Mouse (Mus musculus): ENCODE measurements around the gene Ocm. TPM values are rescaled to one million over a fixed set of nuclear protein-coding genes. Genes with fewer than 3 reads are reported as not detected.
"Not testable (repeated sequence)": the region's sequence is repeated elsewhere in the genome, so short reads cannot be mapped to it uniquely, and the experiment has no call there.

Gene Ocm
- polyA plus RNA-seq, 1 experiment from 2014 or later: not detected

- no peaks in the 10 kb centered on the region for H3K27me3 ChIP-seq (ENCODE audit: control insufficient read depth, insufficient read depth, low read length)
- no peaks in the 10 kb centered on the region for H3K36me3 ChIP-seq (ENCODE audit: control insufficient read depth, insufficient read depth, low read length)
- WGBS: 54% methylated on average over 7 of the region's 7 CpGs
- 0 out of 2 replicates have a peak, but pooled peaks cover under 1% of the 10 kb centered on the region for H3K9me3 ChIP-seq (ENCODE audit: control insufficient read depth, low read length)
- H3K4me3 ChIP-seq (ENCODE audit: control insufficient read depth in 1 of 2, insufficient read depth in 1 of 2, low read depth in 1 of 2, low read length in 2 of 2): no peak overlapping the region
- H3K27ac ChIP-seq (replicated peaks in 1 of 2; ENCODE audit: control insufficient read depth in 1 of 2, insufficient read depth in 1 of 2, low read depth in 2 of 2, low read length in 2 of 2): no peak overlapping the region
- ATAC-seq (ENCODE audit: insufficient number of reproducible peaks, insufficient read depth, low FRiP score, low read depth): no peak
- no peak overlapping the region for H3K9ac ChIP-seq (ENCODE audit: low read length)
- H3K4me2 ChIP-seq (ENCODE audit: low read length): no peak overlapping the region
- H3K4me1 ChIP-seq (ENCODE audit: control insufficient read depth in 2 of 2, insufficient read depth in 2 of 2, low read length in 2 of 2): no peaks in the 10 kb centered on the region
Observed at GRCm38 (mm10) chr5:144034567-144034966, 8.1 kb upstream of the Ocm start.

DNA sequence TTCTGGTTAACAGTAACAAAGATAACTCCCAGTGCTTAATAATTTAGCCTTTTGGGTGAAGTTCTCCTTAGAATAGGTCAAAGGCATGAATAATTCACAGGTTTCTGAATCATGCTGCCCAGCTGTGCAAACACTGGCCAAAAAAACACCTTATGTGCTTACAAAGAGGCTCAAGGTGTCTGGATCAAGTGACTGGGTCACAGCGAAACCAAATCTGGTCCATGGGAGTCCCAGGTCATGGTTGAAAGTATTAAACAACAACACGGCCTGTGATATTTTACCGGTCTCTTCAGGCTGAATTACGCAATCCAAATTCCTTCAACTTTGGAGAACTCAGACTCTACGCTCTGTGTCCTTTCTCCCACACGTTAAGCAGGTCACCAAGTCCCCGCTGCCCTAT lies 6.0 kb upstream of the Ocm start:
- Histone ChIP-seq H3K36me3 (ENCODE audit: control insufficient read depth, insufficient read depth, low read length) (no peaks in the 10 kb centered on the region), H3K4me1 (ENCODE audit: control insufficient read depth in 2 of 2, insufficient read depth in 2 of 2, low read length in 2 of 2) (no peaks in the 10 kb centered on the region), H3K9ac (ENCODE audit: low read length) (no peak overlapping the region), H3K27me3 (ENCODE audit: control insufficient read depth, insufficient read depth, low read length) (no peaks in the 10 kb centered on the region), H3K9me3 (ENCODE audit: control insufficient read depth, low read length) (no peaks in the 10 kb centered on the region), H3K4me2 (ENCODE audit: low read length) (no peak overlapping the region), H3K27ac (replicated peaks in 1 of 2; ENCODE audit: control insufficient read depth in 1 of 2, insufficient read depth in 1 of 2, low read depth in 2 of 2, low read length in 2 of 2) (no peak overlapping the region), H3K4me3 (ENCODE audit: control insufficient read depth in 1 of 2, insufficient read depth in 1 of 2, low read depth in 1 of 2, low read length in 2 of 2) (no peak overlapping the region)
- 90% methylated on average over 7 of the region's 7 CpGs for WGBS
- no peak for ATAC-seq (ENCODE audit: insufficient number of reproducible peaks, insufficient read depth, low FRiP score, low read depth)

GRCm38 (mm10) chr5:144015845-144016244 lies 10.6 kb downstream of the Ocm start:
- no peak overlapping the region for H3K4me3 ChIP-seq (ENCODE audit: control insufficient read depth in 1 of 2, insufficient read depth in 1 of 2, low read depth in 1 of 2, low read length in 2 of 2)
- no peaks in the 10 kb centered on the region for H3K27me3 ChIP-seq (ENCODE audit: control insufficient read depth, insufficient read depth, low read length)
- WGBS: 86% methylated on average over 9 of the region's 9 CpGs
- H3K9me3 ChIP-seq (ENCODE audit: control insufficient read depth, low read length): no peaks in the 10 kb centered on the region
- no peak overlapping the region for H3K9ac ChIP-seq (ENCODE audit: low read length)
- no peaks in the 10 kb centered on the region; a peak in 1 of 4 replicates for H3K4me1 ChIP-seq (ENCODE audit: control insufficient read depth in 2 of 2, insufficient read depth in 2 of 2, low read length in 2 of 2)
- H3K27ac ChIP-seq (replicated peaks in 1 of 2; ENCODE audit: control insufficient read depth in 1 of 2, insufficient read depth in 1 of 2, low read depth in 2 of 2, low read length in 2 of 2): no peak overlapping the region
- H3K36me3 ChIP-seq (ENCODE audit: control insufficient read depth, insufficient read depth, low read length): peaks cover 19% of the 10 kb centered on the region
- ATAC-seq (ENCODE audit: insufficient number of reproducible peaks, insufficient read depth, low FRiP score, low read depth): no peak
- no peak overlapping the region for H3K4me2 ChIP-seq (ENCODE audit: low read length)

- peak overlapping the region in 1 of 2 experiments; percentile 96; a peak in 3 of 4 replicates for H3K4me3 ChIP-seq (ENCODE audit: control insufficient read depth in 1 of 2, insufficient read depth in 1 of 2, low read depth in 1 of 2, low read length in 2 of 2)
- H3K27ac ChIP-seq (replicated peaks in 1 of 2; ENCODE audit: control insufficient read depth in 1 of 2, insufficient read depth in 1 of 2, low read depth in 2 of 2, low read length in 2 of 2): no peak overlapping the region
- no peak for ATAC-seq (ENCODE audit: insufficient number of reproducible peaks, insufficient read depth, low FRiP score, low read depth)
- no peaks in the 10 kb centered on the region for H3K27me3 ChIP-seq (ENCODE audit: control insufficient read depth, insufficient read depth, low read length)
- H3K9me3 ChIP-seq (ENCODE audit: control insufficient read depth, low read length): no peaks in the 10 kb centered on the region
- H3K4me2 ChIP-seq (ENCODE audit: low read length): peak overlapping the region; percentile 70
- peaks cover 24% of the 10 kb centered on the region for H3K36me3 ChIP-seq (ENCODE audit: control insufficient read depth, insufficient read depth, low read length)
- no peaks in the 10 kb centered on the region; a peak in 1 of 4 replicates for H3K4me1 ChIP-seq (ENCODE audit: control insufficient read depth in 2 of 2, insufficient read depth in 2 of 2, low read length in 2 of 2)
- no peak overlapping the region for H3K9ac ChIP-seq (ENCODE audit: low read length)
- 69% methylated on average over 3 of the region's 3 CpGs for WGBS
Observed at GRCm38 (mm10) chr5:144015312-144015650, 11.2 kb downstream of the Ocm start.

GRCm38 (mm10) chr5:144014551-144015311 lies 11.7 kb downstream of the Ocm start, which contains the start of gene Ccz1:
TSS of gene Ccz1 (minus strand) at chr5:144014877.
- Histone ChIP-seq H3K4me1 (ENCODE audit: control insufficient read depth in 2 of 2, insufficient read depth in 2 of 2, low read length in 2 of 2) (no peaks in the 10 kb centered on the region; a peak in 1 of 4 replicates), H3K9ac (ENCODE audit: low read length) (peak within 1 kb of the TSS; percentile 95), H3K4me3 (ENCODE audit: control insufficient read depth in 1 of 2, insufficient read depth in 1 of 2, low read depth in 1 of 2, low read length in 2 of 2) (peak within 1 kb of the TSS; percentile 96 to 99), H3K9me3 (ENCODE audit: control insufficient read depth, low read length) (no peaks in the 10 kb centered on the region), H3K4me2 (ENCODE audit: low read length) (peak within 1 kb of the TSS; percentile 70), H3K27ac (replicated peaks in 1 of 2; ENCODE audit: control insufficient read depth in 1 of 2, insufficient read depth in 1 of 2, low read depth in 2 of 2, low read length in 2 of 2) (peak within 1 kb of the TSS; percentile 56 to 83), H3K36me3 (ENCODE audit: control insufficient read depth, insufficient read depth, low read length) (peaks cover 28% of the 10 kb centered on the region), H3K27me3 (ENCODE audit: control insufficient read depth, insufficient read depth, low read length) (no peaks in the 10 kb centered on the region)
- ATAC-seq (ENCODE audit: insufficient number of reproducible peaks, insufficient read depth, low FRiP score, low read depth): peak; percentile 91
- WGBS: 4% methylated on average over 46 of the region's 47 CpGs

DNA sequence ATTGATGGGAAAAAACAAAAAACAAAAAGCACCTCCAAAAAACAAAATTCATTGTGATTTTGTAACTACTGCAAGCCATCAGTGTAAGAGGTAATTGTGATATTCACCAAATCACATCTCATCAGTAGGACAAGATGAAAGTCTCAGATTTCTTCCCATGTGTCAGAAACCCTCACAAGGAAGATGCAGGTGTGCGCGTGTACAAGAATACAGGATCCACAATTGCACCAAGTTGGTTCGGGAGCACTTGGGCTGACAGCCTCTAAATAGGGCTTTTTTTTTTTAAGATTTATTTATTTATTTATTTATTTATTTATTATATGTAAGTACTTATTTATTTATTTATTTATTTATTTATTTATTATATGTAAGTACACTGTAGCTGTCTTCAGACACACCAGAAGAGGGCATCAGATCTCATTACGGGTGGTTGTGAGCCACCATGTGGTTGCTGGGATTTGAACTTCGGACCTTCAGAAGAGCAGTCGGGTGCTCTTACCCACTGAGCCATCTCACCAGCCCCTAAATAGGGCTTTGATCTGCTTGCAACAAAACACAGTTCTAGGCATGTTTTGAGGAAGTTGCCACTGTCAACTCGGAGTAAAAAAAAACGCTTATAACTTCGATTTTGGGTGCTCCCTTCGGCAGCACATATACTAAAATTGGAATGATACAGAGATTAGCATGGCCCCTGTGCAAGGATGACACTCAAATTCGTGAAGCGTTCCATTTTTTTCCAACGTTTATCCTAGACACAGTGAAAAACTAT lies 12.9 kb downstream of the Ocm start:
- H3K9ac ChIP-seq (ENCODE audit: low read length): peak overlapping the region; percentile 95; the same call in 1 of the 2 replicates
- peak overlapping the region; percentile 70 for H3K4me2 ChIP-seq (ENCODE audit: low read length)
- 59% methylated on average over 12 of the region's 13 CpGs for WGBS
- H3K27ac ChIP-seq (replicated peaks in 1 of 2; ENCODE audit: control insufficient read depth in 1 of 2, insufficient read depth in 1 of 2, low read depth in 2 of 2, low read length in 2 of 2); H3K4me1 ChIP-seq (ENCODE audit: control insufficient read depth in 2 of 2, insufficient read depth in 2 of 2, low read length in 2 of 2); H3K9me3 ChIP-seq (ENCODE audit: control insufficient read depth, low read length); ATAC-seq (ENCODE audit: insufficient number of reproducible peaks, insufficient read depth, low FRiP score, low read depth); H3K27me3 ChIP-seq (ENCODE audit: control insufficient read depth, insufficient read depth, low read length): not testable (repeated sequence)
- peaks cover 40% of the 10 kb centered on the region for H3K36me3 ChIP-seq (ENCODE audit: control insufficient read depth, insufficient read depth, low read length)
- peak overlapping the region in 1 of 2 experiments; percentile 96; a peak in 2 of 4 replicates for H3K4me3 ChIP-seq (ENCODE audit: control insufficient read depth in 1 of 2, insufficient read depth in 1 of 2, low read depth in 1 of 2, low read length in 2 of 2)

DNA sequence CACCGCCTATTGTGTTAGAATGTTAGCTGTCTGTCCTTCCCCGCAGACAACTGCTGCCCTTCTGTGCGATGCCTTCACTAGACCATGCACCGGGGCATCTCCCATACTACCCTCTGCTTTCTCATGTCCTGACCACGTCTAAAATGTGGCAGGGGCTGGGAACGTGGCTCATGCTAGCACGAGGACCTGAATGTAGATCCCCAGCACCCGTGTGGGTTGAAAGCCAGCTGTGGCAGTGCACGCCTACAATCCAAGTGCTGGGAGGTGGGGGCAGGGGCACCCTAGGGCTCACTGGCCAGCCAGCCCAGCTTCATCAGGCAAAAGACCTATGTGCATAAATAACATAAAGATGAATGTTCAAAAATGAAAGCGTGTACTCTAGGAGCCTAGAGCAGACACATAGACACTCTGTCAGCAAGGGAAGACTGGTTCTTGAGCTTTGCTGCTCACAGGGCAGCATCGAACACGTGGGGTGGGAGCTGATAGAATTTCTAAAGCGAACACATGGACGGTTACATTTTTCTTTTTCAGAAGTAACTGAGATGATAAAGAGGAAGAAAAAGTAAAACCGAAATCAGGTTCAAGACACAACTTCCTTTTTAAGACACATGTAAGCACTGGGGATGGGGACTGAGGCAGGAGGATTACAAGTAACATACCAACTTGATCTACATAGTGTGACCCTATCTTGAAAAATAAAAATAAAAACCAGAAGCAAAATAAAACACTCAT lies 23.8 kb downstream of the Ocm start:
- no peak for ATAC-seq (ENCODE audit: insufficient number of reproducible peaks, insufficient read depth, low FRiP score, low read depth)
- no peaks in the 10 kb centered on the region for H3K4me1 ChIP-seq (ENCODE audit: control insufficient read depth in 2 of 2, insufficient read depth in 2 of 2, low read length in 2 of 2)
- no peaks in the 10 kb centered on the region for H3K27me3 ChIP-seq (ENCODE audit: control insufficient read depth, insufficient read depth, low read length)
- H3K4me2 ChIP-seq (ENCODE audit: low read length): no peak overlapping the region
- no peak overlapping the region for H3K9ac ChIP-seq (ENCODE audit: low read length)
- 93% methylated on average over 15 of the region's 15 CpGs for WGBS
- no peak overlapping the region for H3K27ac ChIP-seq (replicated peaks in 1 of 2; ENCODE audit: control insufficient read depth in 1 of 2, insufficient read depth in 1 of 2, low read depth in 2 of 2, low read length in 2 of 2)
- no peaks in the 10 kb centered on the region for H3K9me3 ChIP-seq (ENCODE audit: control insufficient read depth, low read length)
- H3K36me3 ChIP-seq (ENCODE audit: control insufficient read depth, insufficient read depth, low read length): peaks cover 92% of the 10 kb centered on the region
- no peak overlapping the region for H3K4me3 ChIP-seq (ENCODE audit: control insufficient read depth in 1 of 2, insufficient read depth in 1 of 2, low read depth in 1 of 2, low read length in 2 of 2)

Data from heart, embryonic 14.5 days (tissue).